10 mouse cellular contexts compared by ENCODE assay signal in genomic region chr5:122000381-122000780, GRCm38 (mm10). TPM values are rescaled to one million over a fixed set of nuclear protein-coding genes. Genes with fewer than 3 reads are reported as not detected.
DNase-seq lines count a peak whose midpoint lies in the region; ATAC-seq lines count a peak whose summit lies in the region.
"Had no signal": no experiment of that assay in that cellular context is flagged by ENCODE, and none has a peak within 500 bp of the region (broad histone marks: within the 10 kb centered on the region; RNA-seq: fewer than 3 reads in every experiment).

No protein-coding gene starts in this region.

- 61% methylated on average over 16 of the region's 16 CpGs for WGBS in hindbrain, embryonic 16.5 days
- WGBS in hindbrain, embryonic 10.5 days, result 89% methylated on average over 16 of the region's 16 CpGs

- H3K27ac ChIP-seq in hindbrain, embryonic 16.5 days (ENCODE audit: low read depth, low read length), result 0 out of 2 replicates have a peak overlapping the region, but pooled peaks have one; percentile 29
- H3K27ac ChIP-seq in hindbrain, embryonic 10.5 days, result no peak overlapping the region

- no peak overlapping the region for H3K4me2 ChIP-seq in hindbrain, embryonic 16.5 days (ENCODE audit: low read length)
- H3K4me2 ChIP-seq: lung, embryonic 14.5 days; midbrain, embryonic 11.5 days had no signal

- no peaks in the 10 kb centered on the region for H3K36me3 ChIP-seq in hindbrain, embryonic 16.5 days (ENCODE audit: control insufficient read depth, insufficient read depth, low read length)
- H3K36me3 ChIP-seq in hindbrain, embryonic 10.5 days, result no peaks in the 10 kb centered on the region

- no peak overlapping the region for H3K4me3 ChIP-seq in hindbrain, embryonic 16.5 days (ENCODE audit: low read length)
- no peak overlapping the region for H3K4me3 ChIP-seq in hindbrain, embryonic 10.5 days

- H3K9me3 ChIP-seq in hindbrain, embryonic 16.5 days (ENCODE audit: control insufficient read depth, low read length), result no peaks in the 10 kb centered on the region
- peaks cover 3% of the 10 kb centered on the region; the same call in 1 of the 2 replicates for H3K9me3 ChIP-seq in hindbrain, embryonic 10.5 days

- H3K4me1 ChIP-seq in hindbrain, embryonic 16.5 days (ENCODE audit: control insufficient read depth, insufficient read depth, low read depth, low read length), result peaks cover 13% of the 10 kb centered on the region
- peaks cover 48% of the 10 kb centered on the region for H3K4me1 ChIP-seq in hindbrain, embryonic 10.5 days (replicated peaks)

- no peaks in the 10 kb centered on the region for H3K27me3 ChIP-seq in hindbrain, embryonic 16.5 days (replicated peaks; ENCODE audit: control insufficient read depth, insufficient read depth, low read length)
- no peaks in the 10 kb centered on the region for H3K27me3 ChIP-seq in hindbrain, embryonic 10.5 days (ENCODE audit: insufficient read depth, poor library complexity, severe bottlenecking)

- DNase-seq in hindbrain, embryonic 10.5 days (ENCODE audit: low spot score), result no peak
- peak; percentile 19 for DNase-seq in cerebellum, adult 9-10 months
- peak; percentile 46 to 51 for DNase-seq in cerebellum, postnatal 14 days
- peak; percentile 77 to 78 for DNase-seq in heart, adult 9 months (ENCODE audit: low spot score in 2 of 2)
- DNase-seq in kidney, adult 11 months, result no peak
- DNase-seq: kidney, postnatal 10 days; lung, embryonic 14.5 days had no signal

- peak; percentile 28 for ATAC-seq in hindbrain, embryonic 16.5 days
- no peak for ATAC-seq in megakaryocyte-erythroid progenitor cell, adult 5-6 weeks (replicated peaks; ENCODE audit: low FRiP score, low TSS enrichment, poor library complexity, severe bottlenecking)

- no peak overlapping the region for H3K9ac ChIP-seq in hindbrain, embryonic 16.5 days (ENCODE audit: low read depth, low read length)
- H3K9ac ChIP-seq: lung, embryonic 14.5 days had no signal

RNA-seq across cellular contexts. Expression of gene Cux2, which starts 49.5 kb away (rescaled TPM):
- polyA plus RNA-seq in hindbrain, embryonic 16.5 days (2015; fragmentation: Nextera tagmentation; extraction: Ambion mirVana), result 16.7 and 18.7 TPM in 2 replicates
- polyA plus RNA-seq in hindbrain, embryonic 10.5 days (2016; fragmentation: Nextera tagmentation; extraction: Ambion mirVana), result 4.5 and 12.0 TPM in 2 replicates
- not detected in 2 replicates for total RNA-seq in megakaryocyte-erythroid progenitor cell, adult 5-6 weeks (2014; fragmentation: Nextera tagmentation)
- not detected in 2 replicates for total RNA-seq in megakaryocyte-erythroid progenitor cell, adult 5-6 weeks (2017)

Comparison
In these comparisons a context has a peak if more than half of its experiments do, and no peak if none do; other contexts are left out.
1. DNase-seq: peak in cerebellum, adult 9-10 months (single experiment), cerebellum, postnatal 14 days (2 of 2) and heart, adult 9 months (2 of 2); none in hindbrain, embryonic 10.5 days (single experiment) and kidney, adult 11 months (single experiment).